Mouse (Mus musculus): ENCODE data around the gene Ocm.
A peak's percentile ranks its signal among the peaks of the same experiment; 100 is the strongest.
"Not testable (repeated sequence)": the region's sequence is repeated elsewhere in the genome, so short reads cannot be mapped to it uniquely, and the experiment has no call there.

Gene Ocm

GRCm38 (mm10) chr5:144026620-144027263, at the start of gene Ocm:
Ocm (minus strand) TSS chr5:144026670.
- DNase-seq = no peak

GRCm38 (mm10) chr5:144071249-144071648, 44.8 kb upstream of the Ocm start:
- DNase-seq = no peak

- DNase-seq = no peak
Observed at GRCm38 (mm10) chr5:144070064-144070463, 43.6 kb upstream of the Ocm start.

GRCm38 (mm10) chr5:144066036-144066435, 39.6 kb upstream of the Ocm start:
- no peak for DNase-seq

GRCm38 (mm10) chr5:144064093-144064492, 37.6 kb upstream of the Ocm start:
- DNase-seq = no peak

GRCm38 (mm10) chr5:144054340-144054739, 27.9 kb upstream of the Ocm start:
- DNase-seq = no peak

- DNase-seq = no peak
Observed at GRCm38 (mm10) chr5:144053450-144053849, 27.0 kb upstream of the Ocm start.

GRCm38 (mm10) chr5:144051268-144051667, 24.8 kb upstream of the Ocm start:
- no peak for DNase-seq

GRCm38 (mm10) chr5:144049881-144050280, 23.4 kb upstream of the Ocm start:
- no peak for DNase-seq

- DNase-seq = peak; percentile 51
Observed at GRCm38 (mm10) chr5:144047324-144047723, 20.9 kb upstream of the Ocm start.

GRCm38 (mm10) chr5:144043166-144043565, 16.7 kb upstream of the Ocm start:
- DNase-seq = no peak

GRCm38 (mm10) chr5:144040720-144041364, 14.4 kb upstream of the Ocm start:
- peak; percentile 76 for DNase-seq

GRCm38 (mm10) chr5:144039886-144040285, 13.4 kb upstream of the Ocm start:
- DNase-seq = no peak

GRCm38 (mm10) chr5:144039156-144039675, 12.7 kb upstream of the Ocm start:
- no peak for DNase-seq

- DNase-seq = peak; percentile 23
Observed at GRCm38 (mm10) chr5:144036952-144037351, 10.5 kb upstream of the Ocm start.

GRCm38 (mm10) chr5:144034567-144034966, 8.1 kb upstream of the Ocm start:
- DNase-seq = no peak

GRCm38 (mm10) chr5:144032491-144032890, 6.0 kb upstream of the Ocm start:
- DNase-seq = no peak

GRCm38 (mm10) chr5:144015845-144016244, 10.6 kb downstream of the Ocm start:
- DNase-seq = no peak

GRCm38 (mm10) chr5:144015312-144015650, 11.2 kb downstream of the Ocm start:
- DNase-seq = no peak

- DNase-seq = peak; percentile 71
Observed at GRCm38 (mm10) chr5:144014551-144015311, 11.7 kb downstream of the Ocm start, which contains the start of gene Ccz1. Ccz1 (minus strand) TSS chr5:144014877.

GRCm38 (mm10) chr5:144013366-144014134, 12.9 kb downstream of the Ocm start:
- DNase-seq = not testable (repeated sequence)

GRCm38 (mm10) chr5:144002461-144003192, 23.8 kb downstream of the Ocm start:
- no peak for DNase-seq

Measured in right cerebral cortex, postnatal 14 days (tissue).